Mouse (Mus musculus): ENCODE results near the gene Sec61b.

The Sec61b gene

DNA sequence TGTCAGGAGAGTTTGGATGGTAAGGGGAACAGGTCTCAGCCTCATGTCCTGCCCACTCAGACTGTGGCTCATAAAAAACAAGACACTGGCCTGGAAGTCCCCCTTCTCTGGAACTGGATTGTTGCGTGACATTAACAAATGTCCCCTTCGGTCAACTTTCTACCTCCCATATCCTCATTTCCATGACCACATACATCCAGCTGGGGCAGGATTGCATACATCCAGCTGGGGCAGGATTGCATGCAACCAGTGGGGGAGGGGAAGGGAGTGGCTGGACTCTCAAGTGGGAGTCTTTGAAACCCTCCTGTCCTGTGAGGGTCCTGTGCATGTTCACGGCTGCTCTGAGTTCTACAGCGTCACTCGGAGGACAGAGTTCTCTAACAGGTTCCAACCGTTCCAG, 16.8 kb downstream of the Sec61b start:
- no peak for DNase-seq

GRCm38 (mm10) chr4:47492311-47493086, 18.0 kb downstream of the Sec61b start:
- DNase-seq = no peak

- DNase-seq = no peak
Observed at GRCm38 (mm10) chr4:47493456-47493855, 19.0 kb downstream of the Sec61b start.

DNA sequence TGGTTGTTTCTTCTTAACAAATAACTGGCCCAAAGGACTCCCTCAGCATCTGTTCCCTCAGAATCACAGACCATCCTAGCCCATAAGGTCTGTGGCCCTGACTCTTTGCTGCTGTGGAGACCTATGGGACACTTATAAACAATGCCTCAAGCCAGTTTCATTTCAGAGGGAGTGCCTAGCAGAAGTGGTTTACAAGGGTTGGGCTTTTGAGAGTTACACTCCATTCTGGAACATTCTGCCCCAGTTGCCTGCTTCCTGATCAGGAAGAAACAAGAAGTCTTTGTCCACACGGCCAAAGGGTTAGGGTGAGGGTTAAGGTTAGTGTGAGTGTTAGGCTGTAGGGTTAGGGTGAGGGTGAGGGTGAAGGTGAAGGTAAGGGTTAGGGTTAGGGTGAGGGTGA, 19.7 kb downstream of the Sec61b start:
- no peak for DNase-seq

DNA sequence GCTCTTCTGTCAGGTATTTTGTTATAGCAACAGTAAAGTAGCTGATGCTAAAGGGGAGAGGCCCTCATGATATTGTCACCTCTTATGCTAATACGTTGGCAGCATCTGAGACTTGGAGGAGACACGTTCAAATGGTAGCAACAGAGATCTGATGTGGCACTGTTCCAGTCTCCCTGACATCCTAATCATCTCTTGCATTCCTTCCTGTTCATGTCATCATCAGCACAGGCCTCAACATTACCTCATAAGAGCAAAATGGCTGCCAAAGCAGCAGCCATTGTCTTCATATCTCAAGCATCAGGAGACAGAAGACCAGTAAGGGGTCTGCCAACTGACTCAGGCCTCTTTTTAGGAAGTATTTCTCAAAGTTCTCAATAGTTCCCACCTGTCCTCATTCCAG, 20.2 kb downstream of the Sec61b start:
- no peak for DNase-seq

- DNase-seq = no peak
Observed at GRCm38 (mm10) chr4:47497811-47498385, 23.4 kb downstream of the Sec61b start.

DNA sequence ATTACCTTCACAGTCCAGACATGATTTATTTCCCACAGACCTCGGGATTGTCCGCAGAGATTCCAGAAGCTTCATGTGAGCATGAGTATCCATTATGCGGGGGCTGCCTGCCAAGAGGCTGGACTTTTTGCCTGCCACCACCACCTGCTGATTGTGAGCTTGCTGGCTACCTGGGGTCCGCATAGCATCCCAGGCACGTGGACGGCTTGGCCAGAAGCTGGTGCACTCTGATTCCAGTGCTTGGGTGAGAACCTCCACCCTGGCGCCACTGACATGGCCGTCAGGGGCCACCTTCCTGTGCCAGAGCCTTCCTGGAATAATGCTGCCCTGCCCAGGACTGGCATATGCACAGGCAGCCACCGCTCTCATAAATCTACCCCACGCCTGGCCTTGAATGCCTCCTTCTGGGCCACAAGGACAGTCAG, 24.7 kb downstream of the Sec61b start:
- DNase-seq = peak; percentile 35 to 46

DNA sequence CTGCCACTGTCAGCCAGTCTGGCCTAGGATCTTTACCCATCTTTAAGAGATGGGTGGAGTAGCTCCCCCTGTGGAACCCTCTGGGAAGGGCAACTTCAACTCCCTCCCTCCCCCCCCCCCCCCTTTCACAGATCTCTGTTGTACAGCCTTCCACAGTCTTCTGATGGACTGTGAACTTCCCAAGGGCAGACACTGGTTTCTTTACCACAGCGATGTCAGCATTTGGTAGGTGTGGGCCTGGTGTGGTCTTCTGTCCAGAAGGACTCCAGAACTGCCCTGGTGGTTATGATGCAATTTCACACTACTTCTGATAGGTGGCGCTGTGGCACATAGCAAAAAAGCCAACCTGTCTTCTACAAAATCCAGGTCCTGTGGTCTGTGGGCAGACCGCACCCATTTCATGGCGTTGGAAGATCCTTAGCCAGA, 28.1 kb downstream of the Sec61b start:
- peak; percentile 68 to 78 for DNase-seq

- DNase-seq = no peak
Observed at GRCm38 (mm10) chr4:47503045-47503444, 28.6 kb downstream of the Sec61b start.

GRCm38 (mm10) chr4:47504841-47505517, 30.5 kb downstream of the Sec61b start:
- DNase-seq = no peak

DNA sequence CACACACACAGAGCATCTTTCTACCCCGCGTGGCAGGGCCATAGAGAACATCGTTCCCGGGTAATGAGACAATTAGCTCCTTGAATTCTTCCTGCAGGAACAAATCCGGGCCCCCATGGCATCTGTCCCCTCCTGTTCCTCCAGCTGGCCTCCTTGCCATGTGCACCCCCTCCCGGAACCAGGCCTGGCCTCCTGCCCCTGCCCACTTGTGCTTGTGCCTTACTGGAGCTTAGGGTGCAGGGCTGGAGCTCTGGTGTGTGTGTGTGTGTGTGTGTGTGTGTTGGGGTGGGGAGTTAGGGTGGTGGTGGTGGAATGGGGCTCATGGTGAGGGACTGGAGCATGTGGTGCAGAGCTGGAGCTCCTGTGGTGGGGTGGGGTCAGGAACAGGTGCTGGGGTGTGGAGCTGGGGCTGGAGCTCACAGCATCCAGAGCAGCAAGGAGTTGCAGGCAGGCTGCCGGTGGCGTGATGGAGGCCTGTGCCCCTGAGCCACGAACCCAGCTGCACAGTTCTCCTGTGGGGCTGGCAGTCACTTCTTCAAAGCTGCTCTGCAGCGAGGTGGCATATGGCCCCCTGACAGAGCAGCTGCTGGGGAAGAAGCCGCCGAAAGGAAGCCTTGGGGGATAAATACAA, 44.2 kb downstream of the Sec61b start:
- peak; percentile 84 to 88 for DNase-seq

- DNase-seq = no peak
Observed at GRCm38 (mm10) chr4:47520076-47520475, 45.6 kb downstream of the Sec61b start.

DNA sequence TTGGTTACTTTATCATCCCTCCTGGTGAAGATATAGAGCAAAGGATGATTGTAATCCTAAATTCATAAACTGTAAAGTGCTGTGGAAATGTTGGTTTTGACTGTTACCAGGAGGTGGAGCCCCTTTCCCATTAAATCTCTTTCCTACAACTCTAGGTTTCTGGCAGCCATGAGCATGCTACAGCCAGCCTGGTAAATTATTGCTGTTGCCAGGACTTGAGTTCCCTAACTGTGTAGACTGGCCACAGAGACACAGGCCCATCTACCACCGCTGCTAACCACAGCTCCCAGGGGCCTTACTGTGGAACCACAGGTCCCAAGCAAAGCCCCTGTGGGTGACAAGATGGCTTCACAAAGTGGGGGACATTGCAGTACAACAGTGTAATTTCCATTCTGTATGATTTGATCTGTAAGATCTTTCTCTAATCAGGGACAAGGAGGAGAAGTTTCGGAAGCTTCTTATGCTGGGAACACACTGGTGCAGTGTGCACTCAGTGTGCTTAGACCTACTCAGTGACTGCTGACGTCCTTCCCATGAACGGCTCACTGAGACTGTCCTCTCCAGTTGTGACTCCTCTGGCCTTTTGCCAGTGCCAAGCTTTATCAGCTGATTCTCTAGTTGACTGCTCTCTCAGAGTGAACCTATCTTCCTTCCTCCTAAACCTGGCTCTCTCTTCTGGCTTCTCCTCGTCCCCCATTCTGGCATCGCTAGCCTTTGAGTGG, 47.6 kb downstream of the Sec61b start:
- DNase-seq = peak; percentile 74 to 80

DNA sequence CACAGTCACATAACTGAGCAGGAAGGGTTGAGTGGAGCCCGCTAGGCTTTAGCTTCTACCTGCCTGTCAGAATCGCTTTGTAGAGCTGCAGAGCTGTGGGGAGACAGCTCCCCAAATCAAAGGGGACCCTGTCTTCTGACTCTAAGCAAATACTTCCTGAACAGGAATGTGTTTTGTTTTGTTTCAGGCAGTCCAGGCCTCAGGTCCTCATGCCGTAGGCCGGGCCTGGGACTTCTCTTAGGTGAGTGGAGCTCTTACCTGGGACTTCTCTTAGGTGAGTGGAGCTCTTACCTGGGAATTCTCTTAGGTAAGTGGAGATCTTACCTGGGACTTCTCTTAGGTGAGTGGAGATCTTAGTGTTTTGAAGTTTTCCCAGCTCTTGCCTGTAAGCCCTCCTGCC, 55.4 kb downstream of the Sec61b start:
- DNase-seq = no peak

Measured in cerebellum, postnatal 10 days (tissue).